Mouse (Mus musculus) ES-E14 (cell line): ENCODE measurements around the gene Psma6.

Experiments used
- ZC3H11A ChIP-seq: IDR thresholded peaks from 2 replicates; pipeline ENCODE4 v1.6.1; 2012; ENCODE audit warnings: low read depth, mild to moderate bottlenecking, inconsistent platforms, low read length, borderline replicate concordance
- ZNF384 ChIP-seq: IDR thresholded peaks from 2 replicates; pipeline ENCODE4 v1.6.1; 2012; ENCODE audit warnings: low read depth, low read length, inconsistent platforms

DNA sequence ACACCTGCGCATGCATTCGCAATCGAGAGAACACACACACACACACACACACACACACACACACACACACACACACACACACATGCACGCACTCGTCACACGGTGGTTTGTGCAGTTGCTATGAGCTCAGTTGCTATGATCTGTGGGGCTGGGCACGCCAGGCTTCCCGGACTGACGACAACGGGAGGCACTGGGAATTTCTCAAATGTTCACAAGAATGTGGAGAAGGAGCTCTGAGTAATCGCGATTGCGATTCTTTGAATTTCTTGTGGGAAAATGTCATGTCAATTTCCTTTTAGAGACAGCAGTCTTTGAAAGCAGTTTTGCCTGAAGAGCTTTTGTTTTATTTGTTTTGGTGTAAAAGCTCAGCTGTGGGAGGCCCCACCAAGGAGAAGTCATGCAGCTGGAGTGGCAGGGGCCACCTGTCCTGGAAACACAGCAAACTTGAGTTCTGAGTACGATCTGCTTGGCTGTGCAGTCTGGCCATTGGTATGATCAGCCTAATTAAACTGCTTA is 80.9 kb downstream of the Psma6 start:
- TF ChIP-seq ZC3H11A (no peak), ZNF384 (no peak)
